Mouse (Mus musculus) cortical plate, adult 2 months (tissue): Measurements from ENCODE around the gene Aebp2.

ENCODE experiments used
- CTCF ChIP-seq: fragments of 200-500 bp; IDR thresholded peaks from 2 replicates; pipeline ENCODE4 v1.5.1; 2011; ENCODE audit warnings: mild to moderate bottlenecking, control low read depth, low read length; ENCODE audit not compliant: insufficient read depth; ENCODE audit errors: extremely low read depth
- POLR2A ChIP-seq: fragments of 200-500 bp; IDR thresholded peaks from 2 replicates; pipeline ENCODE4 v1.6.1; 2011; ENCODE audit warnings: mild to moderate bottlenecking, low read length, control low read depth; ENCODE audit not compliant: insufficient read depth; ENCODE audit errors: extremely low read depth

- no peak for TF ChIP-seq CTCF
- no peak for TF ChIP-seq POLR2A
Observed at GRCm38 (mm10) chr6:140667289-140667906, 44.9 kb downstream of the Aebp2 start.
